Mouse (Mus musculus) left cerebral cortex, postnatal 36 days (tissue): ENCODE measurements at regions not wholly inside any gene's neighbourhood (a gene's known extent, or its start where the extent isn't known, plus 50 kb on each side); places are given as distances from the start of the nearest gene placed in this dataset.

Experiments
- DNase-seq, 2 experiments: peaks; one replicate each; pipeline ENCODE4 v3.0.0; 2021 to 2022; ENCODE audit warnings: low spot score in 2 of 2, mixed read lengths in 1 of 2
- intact Hi-C: fragments of 180-260 bp; cut with DNase I; formaldehyde crosslinking; loops from one replicate; pipeline ENCODE4 v1.15.1; 2025

- peak in 1 of 2 experiments; percentile 20 for DNase-seq
- intact Hi-C loops = loop anchor here (5.0 to 10.0 kb wide), 3 partner anchors 142 to 575 kb away; no protein-coding TSS in a partner anchor
These were observed 215.6 kb upstream of the Ubash3b start for GRCm38 (mm10) chr9:41376948-41377700.

- peak; percentile 86 to 89 for DNase-seq
- intact Hi-C loops = loop anchor here (2.0 to 10.0 kb wide), 4 partner anchors 71 to 576 kb away; no protein-coding TSS in a partner anchor
These were observed 214.6 kb upstream of the Ubash3b start for GRCm38 (mm10) chr9:41375984-41376651.

- intact Hi-C loops = loop anchor here (2.0 to 10.0 kb wide), 4 partner anchors 72 to 577 kb away; no protein-coding TSS in a partner anchor
- no peak for DNase-seq
These were observed 213.3 kb upstream of the Ubash3b start for GRCm38 (mm10) chr9:41374591-41375481.

- intact Hi-C loops = no loop called here
- no peak for DNase-seq
These were observed 204.9 kb upstream of the Ubash3b start for GRCm38 (mm10) chr9:41366405-41366804.

GRCm38 (mm10) chr9:41365251-41365650, 203.8 kb upstream of the Ubash3b start:
- intact Hi-C loops = no loop called here
- no peak for DNase-seq

- DNase-seq = no peak
- intact Hi-C loops = no loop called here
These were observed 203.1 kb upstream of the Ubash3b start for GRCm38 (mm10) chr9:41364442-41365250.

GRCm38 (mm10) chr9:41360356-41360755, 198.9 kb upstream of the Ubash3b start:
- intact Hi-C loops = no loop called here
- no peak for DNase-seq

- DNase-seq = no peak
- intact Hi-C loops = no loop called here
These were observed 197.8 kb upstream of the Ubash3b start for GRCm38 (mm10) chr9:41359286-41359685.

GRCm38 (mm10) chr9:41345338-41345737, 183.8 kb upstream of the Ubash3b start:
- intact Hi-C loops = no loop called here
- DNase-seq = peak in 1 of 2 experiments; percentile 9

GRCm38 (mm10) chr9:41337375-41337774, 175.9 kb upstream of the Ubash3b start:
- intact Hi-C loops = no loop called here
- no peak for DNase-seq

- DNase-seq = no peak
- intact Hi-C loops = no loop called here
These were observed 175.3 kb upstream of the Ubash3b start for GRCm38 (mm10) chr9:41336801-41337200.

- no peak for DNase-seq
- intact Hi-C loops = no loop called here
These were observed 173.2 kb upstream of the Ubash3b start for GRCm38 (mm10) chr9:41334462-41335241.

GRCm38 (mm10) chr9:41333526-41333925, 172.0 kb upstream of the Ubash3b start:
- intact Hi-C loops = no loop called here
- no peak for DNase-seq

GRCm38 (mm10) chr9:41328959-41329358, 167.5 kb upstream of the Ubash3b start:
- DNase-seq = no peak
- intact Hi-C loops = no loop called here

GRCm38 (mm10) chr9:41328480-41328879, 167.0 kb upstream of the Ubash3b start:
- intact Hi-C loops = no loop called here
- no peak for DNase-seq

GRCm38 (mm10) chr9:41328056-41328455, 166.6 kb upstream of the Ubash3b start:
- no peak for DNase-seq
- intact Hi-C loops = no loop called here

- intact Hi-C loops = no loop called here
- DNase-seq = no peak
These were observed 166.1 kb upstream of the Ubash3b start for GRCm38 (mm10) chr9:41327561-41327960.

GRCm38 (mm10) chr9:41326772-41327560, 165.5 kb upstream of the Ubash3b start:
- intact Hi-C loops = no loop called here
- DNase-seq = peak in 1 of 2 experiments; percentile 7
